Mouse (Mus musculus): ENCODE data around the gene Ergic1. TPM values are rescaled to one million over a fixed set of nuclear protein-coding genes. Genes with fewer than 3 reads are reported as not detected.
A peak's percentile ranks its signal among the peaks of the same experiment; 100 is the strongest.

Ergic1 gene
- polyA plus RNA-seq, 2 experiments from 2014 or later, result 37.2 to 77.2 TPM

- peak; percentile 37 for ATAC-seq
Observed at GRCm38 (mm10) chr17:26537722-26538471, 23.4 kb upstream of the Ergic1 start.

GRCm38 (mm10) chr17:26540083-26540482 lies 21.2 kb upstream of the Ergic1 start:
- ATAC-seq, result no peak

- ATAC-seq, result no peak
Observed at GRCm38 (mm10) chr17:26544319-26544963, 16.8 kb upstream of the Ergic1 start.

GRCm38 (mm10) chr17:26547771-26548170 lies 13.5 kb upstream of the Ergic1 start:
- no peak for ATAC-seq

- ATAC-seq, result no peak
Observed at GRCm38 (mm10) chr17:26548566-26548965, 12.7 kb upstream of the Ergic1 start.

- no peak for ATAC-seq
Observed at GRCm38 (mm10) chr17:26549148-26549809, 12.0 kb upstream of the Ergic1 start.

- ATAC-seq, result peak; percentile 88
Observed at GRCm38 (mm10) chr17:26551104-26551503, 10.2 kb upstream of the Ergic1 start.

- ATAC-seq, result peak; percentile 68
Observed at GRCm38 (mm10) chr17:26553033-26553432, 8.3 kb upstream of the Ergic1 start.

GRCm38 (mm10) chr17:26560526-26561289 lies 581 bp upstream of the Ergic1 start:
- ATAC-seq, result peak; percentile 86

- ATAC-seq, result no peak
Observed at GRCm38 (mm10) chr17:26561651-26562181, 427 bp downstream of the Ergic1 start, which contains the start of gene Dusp1. Gene Dusp1 (minus strand): TSS chr17:26562128.

- no peak for ATAC-seq
Observed at GRCm38 (mm10) chr17:26562292-26562691, 1.0 kb downstream of the Ergic1 start.

- ATAC-seq, result no peak
Observed at GRCm38 (mm10) chr17:26563476-26563875, 2.2 kb downstream of the Ergic1 start.

GRCm38 (mm10) chr17:26564439-26564838 lies 3.1 kb downstream of the Ergic1 start:
- ATAC-seq, result no peak

GRCm38 (mm10) chr17:26567142-26567817 lies 6.0 kb downstream of the Ergic1 start:
- no peak for ATAC-seq

GRCm38 (mm10) chr17:26567818-26568173 lies 6.5 kb downstream of the Ergic1 start:
- no peak for ATAC-seq

GRCm38 (mm10) chr17:26569594-26570350 lies 8.5 kb downstream of the Ergic1 start:
- ATAC-seq, result no peak

- ATAC-seq, result peak; percentile 64
Observed at GRCm38 (mm10) chr17:26570651-26571118, 9.4 kb downstream of the Ergic1 start.

- ATAC-seq, result no peak
Observed at GRCm38 (mm10) chr17:26571377-26571776, 10.1 kb downstream of the Ergic1 start.

- ATAC-seq, result peak; percentile 86
Observed at GRCm38 (mm10) chr17:26572265-26572664, 11.0 kb downstream of the Ergic1 start.

- ATAC-seq, result no peak
Observed at GRCm38 (mm10) chr17:26574118-26574517, 12.8 kb downstream of the Ergic1 start.

GRCm38 (mm10) chr17:26574701-26575100 lies 13.4 kb downstream of the Ergic1 start:
- ATAC-seq, result no peak
